Mouse (Mus musculus): ENCODE measurements around the gene Trim61.

DNA sequence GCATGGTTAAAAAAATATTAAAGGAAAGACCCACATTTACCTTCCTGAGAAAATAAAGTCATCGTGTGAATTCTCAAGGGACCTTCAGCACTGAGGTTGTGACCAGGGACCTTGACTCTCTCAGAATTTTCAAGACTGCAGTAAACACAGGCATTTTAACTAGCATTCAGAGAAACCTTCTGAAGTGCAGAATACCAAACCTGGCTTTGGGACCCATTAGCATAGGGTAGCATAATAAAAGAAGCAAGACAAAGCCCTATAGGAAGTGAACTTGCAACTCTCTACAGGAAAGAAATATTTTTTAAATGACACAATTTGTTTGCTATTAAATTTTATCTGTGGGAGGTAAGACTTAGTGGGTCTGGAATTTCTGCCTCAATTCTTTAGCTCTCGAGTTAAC, 45.7 kb upstream of the Trim61 start:
- TF ChIP-seq CTCF (IDR thresholded peaks at IDR 0.05; ENCODE audit: low read depth, low read length), result no peak
- TF ChIP-seq EP300 (IDR thresholded peaks at IDR 0.05; ENCODE audit: insufficient read depth, low read depth, low read length), result no peak

Data from ES-Bruce4 (cell line).